Mouse (Mus musculus) heart, postnatal 14 days (tissue): ENCODE measurements around the gene Dppa4. TPM values are rescaled to one million over a fixed set of nuclear protein-coding genes. Genes with fewer than 3 reads are reported as not detected.

Experiments used
- DNase-seq, 2 experiments: peaks; one replicate each; pipeline ENCODE4 v3.0.0; 2021 to 2022
- intact Hi-C: fragments of 180-260 bp; cut with DNase I; formaldehyde crosslinking; loops from one replicate; pipeline ENCODE4 v1.15.1; 2025
- total RNA-seq, 2 experiments: library from RNA; stranded (reverse); gene quantifications; 2 replicates each; pipeline ENCODE4 v1.2.3; 2021

Dppa4 gene
- total RNA-seq, 2 experiments from 2014 or later, result not detected

DNA sequence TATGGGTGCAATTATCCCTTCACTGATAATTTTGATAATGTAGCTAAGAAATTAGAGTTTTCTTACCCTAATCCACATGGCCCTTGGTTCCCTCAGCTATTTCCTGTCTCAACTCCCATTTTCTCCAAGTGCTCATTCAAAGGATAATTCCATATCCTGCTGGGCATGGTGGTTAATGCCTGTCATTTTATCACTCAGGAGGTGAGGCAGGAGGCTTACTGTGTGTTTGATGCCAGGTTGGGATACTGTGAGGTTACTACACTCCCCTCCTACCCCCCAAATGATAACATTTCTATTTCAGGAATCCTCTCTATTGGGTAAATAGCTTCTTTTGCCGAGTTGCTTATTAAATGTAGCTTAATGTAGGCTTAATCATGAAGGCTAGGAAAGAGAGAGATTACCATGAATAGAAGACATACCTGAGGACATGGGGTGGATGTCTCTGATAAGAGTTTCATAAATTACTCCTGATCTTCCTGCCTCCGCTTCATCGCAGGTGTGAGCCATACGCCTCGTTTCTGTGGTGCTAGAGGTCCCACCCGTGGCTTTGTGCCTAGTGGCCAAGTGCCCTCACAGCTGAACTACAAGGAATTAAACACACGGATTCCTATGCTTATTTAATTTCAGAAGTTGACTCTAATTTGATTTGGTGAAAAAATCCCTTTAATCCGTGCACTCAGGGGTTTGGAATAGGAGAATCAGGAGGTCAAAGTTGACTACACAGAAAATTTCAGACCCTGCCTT, 40.2 kb downstream of the Dppa4 start:
- no peak for DNase-seq
- intact Hi-C loops, result no loop called here

- DNase-seq, result no peak
- intact Hi-C loops, result no loop called here
Measured at GRCm38 (mm10) chr16:48326903-48327302, 43.4 kb downstream of the Dppa4 start.

- no peak for DNase-seq
- intact Hi-C loops, result no loop called here
Measured at GRCm38 (mm10) chr16:48328420-48328819, 44.9 kb downstream of the Dppa4 start.

- intact Hi-C loops, result no loop called here
- DNase-seq, result no peak
Measured at GRCm38 (mm10) chr16:48331822-48332221, 48.3 kb downstream of the Dppa4 start.

- no peak for DNase-seq
- intact Hi-C loops, result no loop called here
Measured at GRCm38 (mm10) chr16:48335326-48335725, 51.8 kb downstream of the Dppa4 start.

Other genes starting within 250 kb of the Dppa4 start
- not detected for gene Dppa2, start 20.2 kb downstream of the Dppa4 start, total RNA-seq
- not detected for gene Gm5485, start 128.7 kb downstream of the Dppa4 start, total RNA-seq
- gene Morc1, start 147.5 kb downstream of the Dppa4 start, total RNA-seq, result under 1 TPM in 1 of 2 experiments, not detected in 1; 0.20 TPM